Mouse (Mus musculus) embryo, embryonic 10 days (tissue): ENCODE results near the gene Zmat3.
A peak's percentile ranks its signal among the peaks of the same experiment; 100 is the strongest.

Source experiments
- DNase-seq: peaks from one replicate; pipeline ENCODE4 v3.0.0-alpha.2; 2015; ENCODE audit warnings: low spot score

The Zmat3 gene

DNA sequence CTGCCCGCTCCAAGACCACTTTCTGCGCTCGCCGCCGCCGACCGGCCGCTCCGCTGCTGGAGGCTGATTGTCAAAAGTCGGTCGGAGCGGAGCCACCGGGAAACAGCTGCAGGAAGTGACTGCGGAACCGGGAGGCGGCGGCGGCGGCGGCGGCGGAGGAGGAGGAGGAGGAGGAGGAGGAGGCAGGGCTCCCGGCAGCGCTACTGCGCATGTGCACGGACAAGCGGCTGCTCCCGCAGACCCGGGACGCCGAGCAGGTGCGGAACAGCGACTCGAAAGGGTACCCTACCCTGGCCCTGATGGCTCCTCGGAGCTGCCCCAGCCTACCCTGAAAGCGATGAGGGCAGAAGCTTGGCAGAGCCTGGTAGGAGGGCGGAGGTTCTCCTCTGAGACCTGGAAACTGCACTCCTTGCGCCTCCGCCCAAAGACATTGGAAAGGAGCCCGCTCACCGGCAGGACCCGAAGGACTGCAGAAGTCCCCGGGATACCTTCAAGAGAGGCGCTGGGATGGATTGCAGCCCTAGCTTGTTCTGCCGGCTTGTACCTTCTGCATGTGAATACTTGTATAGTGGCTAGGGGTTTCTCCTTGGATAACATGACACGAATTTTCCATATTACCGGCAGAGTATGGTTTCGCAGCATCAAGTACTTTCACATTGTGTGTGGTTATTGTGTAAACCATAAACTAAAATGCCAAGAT, at the start of gene Zmat3:
Gene Zmat3, minus strand, starts transcription at position 469 of the 700 bp plus-strand sequence.
- DNase-seq: peak; percentile 84

DNA sequence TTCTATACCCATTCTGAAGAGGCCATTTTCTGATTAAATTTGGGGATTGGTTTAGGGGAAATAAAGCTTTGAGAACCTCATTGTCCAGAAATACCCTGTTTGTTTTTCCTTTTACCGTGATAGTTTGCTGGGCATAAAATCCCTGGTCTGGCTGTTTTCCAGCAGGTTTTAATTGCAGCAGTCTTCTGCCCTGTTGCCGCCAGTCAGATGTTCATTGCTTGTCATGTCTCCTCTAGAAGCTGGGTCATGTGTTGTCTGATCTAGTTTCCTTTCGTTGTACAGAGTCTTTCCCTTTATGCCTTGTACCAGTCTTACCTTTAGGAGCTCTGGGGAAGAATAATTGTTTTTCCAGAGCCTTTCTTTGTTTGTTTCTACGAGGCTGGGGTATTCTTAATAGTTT, 48.6 kb upstream of the Zmat3 start:
- DNase-seq: no peak

DNA sequence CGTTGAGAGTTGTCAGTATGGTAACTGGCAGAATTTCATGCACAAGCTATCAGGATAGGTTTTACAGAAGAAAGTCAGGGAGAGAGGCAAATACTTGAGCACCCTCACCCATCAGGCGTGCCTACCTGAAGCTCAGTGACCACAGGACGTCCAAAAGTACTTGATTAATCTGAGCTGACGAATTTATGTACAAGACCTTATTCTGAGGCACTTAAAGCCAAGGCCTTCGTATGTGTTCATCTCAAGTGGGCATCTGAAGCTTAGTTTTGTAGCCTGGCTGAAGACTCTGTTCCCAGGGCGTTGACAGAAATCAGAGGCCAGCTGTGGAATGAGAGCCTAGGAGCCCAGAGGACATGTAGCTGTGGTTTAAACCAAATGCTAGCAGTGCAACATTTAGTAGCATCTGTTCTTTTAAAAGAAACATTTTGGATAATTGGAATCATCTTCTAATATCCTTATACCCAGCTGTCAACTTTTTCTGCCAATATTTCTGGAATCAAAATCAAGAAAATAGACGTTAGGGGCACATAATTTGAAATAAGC, 46.8 kb upstream of the Zmat3 start:
- DNase-seq: no peak

DNA sequence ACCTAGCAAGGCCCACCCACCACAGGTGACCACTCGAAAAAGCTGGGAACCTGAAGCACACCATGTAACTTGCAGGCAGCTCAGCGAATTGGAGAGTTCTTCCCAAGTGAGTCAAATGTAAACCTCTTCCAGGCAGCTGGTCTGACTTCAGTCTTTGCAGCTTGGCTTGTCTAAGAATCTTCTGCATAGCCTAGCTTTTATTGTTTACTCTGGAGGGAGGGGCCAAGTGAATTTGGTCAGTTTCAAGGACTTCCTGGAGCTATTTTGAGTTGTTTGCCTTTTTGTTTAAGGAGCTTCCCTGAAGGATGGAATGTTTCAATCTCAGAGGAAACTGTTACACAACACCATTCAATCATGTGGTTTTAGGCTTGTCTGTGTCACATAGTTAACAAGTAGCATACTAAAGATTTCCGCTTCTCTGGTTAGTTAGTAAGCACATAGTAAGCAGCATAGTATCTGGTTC, 43.0 kb upstream of the Zmat3 start:
- DNase-seq: no peak

DNA sequence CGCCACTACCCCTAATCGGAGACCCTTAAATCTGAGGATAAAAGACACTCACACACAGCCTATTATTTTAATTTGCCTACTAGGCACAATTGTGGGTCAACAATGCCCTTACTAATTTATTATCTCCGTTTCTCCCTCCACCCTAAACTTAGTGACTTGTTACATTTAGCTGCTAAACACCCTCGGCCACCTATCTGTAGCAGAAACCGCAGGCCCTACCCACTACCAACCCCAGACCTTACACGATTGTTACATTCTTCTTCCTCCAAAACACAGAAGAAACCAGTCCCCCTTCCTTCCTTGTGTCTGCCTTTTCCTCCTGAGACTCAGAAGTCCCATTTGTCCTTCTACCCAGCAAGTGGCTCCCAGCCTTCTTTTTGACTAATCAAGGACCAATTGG, 41.0 kb upstream of the Zmat3 start:
- DNase-seq: no peak

DNA sequence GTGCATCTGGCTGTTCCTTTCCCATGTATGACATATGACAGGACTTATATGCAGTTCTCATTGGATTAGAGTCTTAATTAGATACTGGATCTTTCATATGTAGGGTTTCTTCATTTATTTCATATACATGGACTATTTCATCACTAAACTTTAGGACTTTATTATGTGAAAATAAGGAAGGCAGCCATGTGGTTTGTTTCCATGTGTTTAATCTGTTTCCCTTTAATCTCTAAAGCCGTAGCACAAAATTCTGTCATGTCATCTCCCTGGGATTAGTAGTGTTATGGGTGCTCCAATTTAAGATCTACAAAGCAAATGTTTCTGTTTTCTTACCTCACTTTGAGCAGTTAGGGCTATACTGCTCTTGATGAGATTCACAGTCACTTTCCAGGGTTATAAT, 39.9 kb upstream of the Zmat3 start:
- DNase-seq: no peak

DNA sequence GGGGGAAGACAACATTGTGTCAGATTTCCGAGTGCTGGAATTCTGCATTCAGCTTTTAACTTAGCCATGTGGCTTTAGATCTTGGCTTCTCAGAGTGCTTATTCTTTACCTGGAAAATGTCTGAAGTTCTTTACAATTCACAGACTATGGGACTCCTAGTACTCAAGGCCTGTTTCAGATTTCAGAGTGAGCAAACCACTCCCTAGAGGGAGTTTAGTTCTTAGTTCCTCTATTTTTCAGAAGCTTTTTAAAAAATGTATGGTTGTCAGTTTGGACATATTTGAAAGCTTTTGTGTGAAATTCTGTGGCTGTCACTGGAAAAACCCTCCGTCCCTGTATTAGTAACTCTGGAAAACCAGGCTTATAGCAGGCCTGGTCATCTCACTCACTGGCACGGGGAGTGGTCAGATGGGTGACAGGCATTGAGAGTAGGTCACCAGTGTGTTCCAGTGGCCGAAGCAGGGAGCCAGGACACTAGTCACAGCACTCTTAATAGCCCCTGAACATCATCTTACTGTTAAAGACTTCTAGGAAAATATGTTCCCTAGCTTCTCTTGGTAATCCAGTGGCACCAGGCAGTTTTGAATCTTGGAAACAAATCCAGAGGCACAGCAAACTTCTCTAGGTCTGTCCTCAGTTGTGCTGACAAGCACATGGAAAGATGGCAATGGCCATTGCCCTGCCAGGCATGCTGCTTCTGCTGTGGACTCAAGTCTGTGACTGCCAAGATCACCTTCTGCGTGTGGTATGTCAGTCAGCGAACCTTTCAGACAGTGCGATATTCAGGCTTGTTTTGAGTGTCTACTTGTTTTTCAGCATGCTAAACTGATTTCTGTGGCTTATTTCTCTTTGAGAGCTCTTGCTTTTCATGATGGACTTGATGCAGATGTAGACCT, 37.4 kb upstream of the Zmat3 start:
- no peak for DNase-seq

DNA sequence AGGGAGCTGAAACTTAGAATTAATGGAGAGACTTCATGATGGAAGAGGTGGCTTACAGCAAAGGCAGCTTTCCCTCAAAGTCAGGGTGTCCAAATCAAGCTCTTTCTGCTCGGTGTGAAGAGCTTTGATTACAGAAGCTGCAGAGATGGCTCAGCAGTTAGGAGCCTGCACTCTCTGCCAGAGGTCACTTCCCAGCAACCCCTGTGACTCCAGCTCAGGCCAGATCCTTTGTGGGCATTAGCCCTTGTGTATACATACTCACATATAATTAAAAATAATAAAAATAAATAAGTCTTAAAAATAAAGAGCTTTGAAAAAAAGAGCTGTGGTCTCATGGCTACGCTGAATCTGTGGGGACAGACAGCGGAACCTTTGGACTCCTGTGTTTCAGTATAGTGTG, 35.8 kb upstream of the Zmat3 start:
- no peak for DNase-seq

DNA sequence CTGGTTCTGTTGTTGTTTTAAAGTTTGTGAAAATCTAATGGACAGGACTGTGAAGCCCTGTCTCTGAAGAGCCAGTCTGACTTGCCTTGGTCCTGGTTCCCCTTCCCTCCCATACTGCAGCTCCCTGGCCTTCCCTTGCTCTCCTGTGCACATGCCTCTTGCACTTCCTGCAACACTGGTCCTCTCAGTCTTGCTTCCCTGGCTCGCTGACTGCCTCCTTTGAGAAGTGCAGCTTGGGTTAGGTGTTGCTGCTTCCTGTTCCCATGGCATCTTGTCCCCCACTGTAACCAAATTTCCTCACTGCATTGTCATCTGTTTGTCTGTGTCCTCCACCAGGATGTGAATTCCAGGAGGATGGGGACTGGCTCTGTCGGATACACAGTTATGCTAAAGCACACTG, 34.1 kb upstream of the Zmat3 start:
- peak; percentile 20 for DNase-seq

DNA sequence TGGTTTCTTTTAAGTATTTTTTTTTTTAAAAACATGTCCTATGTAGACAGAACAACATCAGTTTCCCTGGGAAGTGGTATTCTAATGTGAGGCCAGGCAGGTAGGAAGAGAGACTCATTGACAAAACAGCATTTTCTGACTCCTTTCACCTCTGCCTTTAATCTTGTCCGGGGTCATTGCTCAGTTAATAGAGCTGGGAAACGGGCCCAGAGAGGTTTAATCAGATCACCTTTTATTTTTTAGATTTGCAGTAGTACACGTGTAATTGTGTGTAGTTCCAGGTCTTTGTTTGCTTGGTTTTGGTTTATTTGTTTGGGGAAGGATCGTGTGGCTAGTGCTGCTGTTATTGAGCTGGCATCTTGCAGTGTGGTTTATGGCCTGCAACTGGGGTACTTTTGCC, 33.6 kb upstream of the Zmat3 start:
- no peak for DNase-seq

DNA sequence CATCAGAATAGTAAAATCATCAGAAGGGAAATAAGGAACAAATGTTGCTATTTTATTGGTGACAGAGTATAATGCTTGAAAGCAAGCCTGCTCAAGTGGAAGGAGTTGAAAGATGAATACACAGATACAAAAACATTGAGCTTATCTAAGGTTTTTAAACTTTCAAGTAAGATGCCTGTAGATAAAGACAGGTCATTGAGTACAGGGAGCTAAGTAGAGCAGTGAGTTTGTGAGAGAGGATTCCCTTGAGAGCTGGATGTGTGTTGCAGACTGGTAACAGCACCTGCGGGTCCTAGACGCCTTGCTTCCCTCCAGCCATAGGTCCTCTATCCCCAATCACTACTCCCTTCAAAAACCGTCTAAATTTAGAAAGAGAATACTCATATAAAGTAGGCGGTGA, 32.8 kb upstream of the Zmat3 start:
- DNase-seq: peak; percentile 27

DNA sequence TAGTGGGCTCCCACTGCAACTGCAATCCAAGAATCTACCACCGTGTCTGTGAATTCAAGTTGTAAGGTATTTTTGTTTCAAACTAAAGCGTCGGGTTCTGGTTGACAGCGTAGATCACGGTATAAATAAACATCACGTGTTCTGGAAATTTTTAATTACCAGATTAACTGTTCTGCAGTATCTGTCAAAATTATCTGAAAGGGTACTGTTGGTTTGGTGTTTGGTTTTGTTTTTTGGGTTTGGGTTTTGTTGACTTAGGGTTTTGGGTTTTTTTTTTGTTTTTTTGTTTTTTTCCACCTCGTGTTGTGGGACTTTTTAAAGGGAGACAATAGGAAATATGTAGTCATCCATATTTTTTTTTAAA, 32.3 kb upstream of the Zmat3 start:
- DNase-seq: no peak

DNA sequence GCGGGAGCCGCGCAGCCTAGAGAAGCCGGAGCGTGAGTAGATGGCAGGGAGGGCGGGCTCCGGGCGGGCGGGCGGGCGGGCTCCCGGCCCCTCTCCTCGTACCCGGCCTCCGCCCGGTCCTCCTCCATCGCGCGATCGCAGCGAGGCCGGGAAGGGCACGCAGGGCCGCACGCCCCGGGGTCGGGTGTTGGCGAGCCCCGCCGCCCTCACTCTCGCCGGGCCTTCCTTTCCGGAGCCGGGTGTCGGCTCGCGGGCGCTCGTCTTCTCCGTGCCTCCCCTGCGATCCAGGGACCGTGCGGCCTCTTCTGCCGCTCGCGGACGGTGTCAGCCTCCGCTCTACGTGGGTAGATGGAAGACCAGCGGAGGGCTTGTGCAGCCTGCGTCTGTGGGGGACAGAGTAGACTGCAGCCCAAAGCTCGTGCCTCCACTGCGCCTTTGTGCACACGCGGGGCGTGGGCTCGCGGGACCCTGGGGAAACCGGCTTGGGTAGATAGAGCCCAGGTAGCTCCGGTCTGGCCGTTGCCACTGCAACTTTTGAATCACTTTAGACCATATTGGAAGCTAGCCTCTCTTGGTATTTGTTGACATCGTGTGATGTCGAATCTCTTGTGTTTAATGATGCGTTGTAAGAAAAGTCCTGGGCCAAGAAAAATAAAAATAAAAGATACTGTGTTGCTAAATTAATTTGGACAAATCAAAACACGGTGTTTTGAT, 31.8 kb upstream of the Zmat3 start, which contains the start of gene Pik3ca:
Gene Pik3ca, plus strand, starts transcription at position 211 of the 714 bp plus-strand sequence.
- peak; percentile 68 for DNase-seq

DNA sequence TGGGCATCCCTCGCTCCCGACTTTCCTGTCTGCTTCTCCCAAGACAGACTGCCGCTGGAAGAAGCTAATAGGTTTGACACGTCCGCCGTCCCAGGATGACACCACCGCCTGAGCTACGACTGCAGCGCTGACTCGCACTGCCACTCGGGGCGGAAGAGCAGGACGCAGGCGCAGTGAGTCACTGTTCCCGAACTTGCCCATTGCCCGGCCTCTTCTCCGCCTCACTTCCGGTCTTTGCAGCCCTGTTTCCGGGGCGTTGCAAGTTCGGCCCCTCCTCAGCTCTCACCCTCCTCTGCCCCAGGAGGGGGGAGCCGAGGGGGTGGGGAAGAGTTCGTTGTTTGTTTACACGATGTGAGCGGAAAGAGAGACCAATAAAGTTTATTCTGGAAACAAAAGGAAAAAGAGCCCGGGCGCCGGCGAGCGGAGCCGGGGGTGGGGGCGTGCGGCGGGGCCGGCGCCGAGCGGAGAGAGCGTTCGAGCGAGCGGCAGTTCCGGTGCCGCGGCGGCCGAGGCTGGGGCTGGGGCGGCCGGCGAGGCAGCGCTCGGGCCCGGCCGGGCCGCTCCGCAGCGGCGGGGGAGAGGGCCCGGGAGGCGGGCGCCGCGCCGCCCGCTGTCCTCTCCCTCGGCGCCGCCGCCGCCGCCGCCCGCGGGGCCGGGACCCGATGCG, 31.1 kb upstream of the Zmat3 start:
- peak; percentile 99 for DNase-seq

DNA sequence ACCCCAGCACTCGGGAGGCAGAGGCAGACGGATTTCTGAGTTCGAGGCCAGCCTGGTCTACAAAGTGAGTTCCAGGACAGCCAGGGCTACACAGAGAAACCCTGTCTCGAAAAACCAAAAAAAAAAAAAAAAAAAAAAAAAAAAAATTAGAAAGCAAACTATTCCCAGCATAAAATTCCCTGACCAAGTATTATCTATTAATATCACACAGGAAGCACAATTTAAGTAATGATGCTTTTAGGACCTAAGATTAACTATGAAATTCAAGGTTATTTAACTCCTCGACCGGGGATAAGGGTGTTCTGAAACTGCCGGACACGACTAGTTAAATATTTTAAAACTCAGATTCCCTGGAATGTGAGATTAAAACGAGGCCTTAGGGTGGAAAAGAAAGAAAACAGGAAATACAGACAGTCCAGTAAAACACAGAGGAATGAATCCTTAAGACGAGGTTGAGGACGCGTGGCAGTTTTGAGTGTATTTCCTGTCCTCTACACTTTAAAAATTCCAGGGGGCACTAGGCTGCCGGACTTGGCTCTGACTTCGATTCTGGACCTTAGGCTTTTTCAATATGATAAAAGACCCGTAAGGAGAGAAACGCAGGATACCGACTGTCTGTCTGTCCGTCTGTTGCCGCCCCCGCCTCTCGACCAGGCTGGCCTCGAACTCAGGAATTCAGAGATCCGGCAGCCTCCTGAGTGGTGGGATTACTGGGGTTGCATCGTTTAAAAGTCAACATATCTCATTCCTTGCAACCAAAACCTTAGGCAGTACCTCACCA, 30.1 kb upstream of the Zmat3 start:
- peak; percentile 39 for DNase-seq

DNA sequence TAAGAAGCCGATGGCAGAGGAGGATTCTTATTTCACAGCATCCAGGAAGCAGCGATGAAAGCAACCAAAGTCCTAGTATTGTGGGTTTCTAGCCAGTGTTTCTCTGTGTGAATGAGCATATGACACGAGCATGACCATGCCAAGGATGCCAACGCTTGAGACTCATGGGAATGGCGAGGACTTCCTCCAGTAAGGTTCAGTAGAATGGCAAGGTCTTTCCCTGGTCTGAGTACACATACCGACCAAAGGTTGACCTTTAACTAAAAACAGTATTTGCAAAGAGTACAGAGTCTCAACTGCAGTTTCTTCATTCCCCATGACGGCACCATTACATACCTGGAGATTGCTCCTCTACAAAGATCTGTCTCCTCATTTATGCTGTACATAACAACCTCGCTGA, 28.2 kb upstream of the Zmat3 start:
- DNase-seq: no peak

DNA sequence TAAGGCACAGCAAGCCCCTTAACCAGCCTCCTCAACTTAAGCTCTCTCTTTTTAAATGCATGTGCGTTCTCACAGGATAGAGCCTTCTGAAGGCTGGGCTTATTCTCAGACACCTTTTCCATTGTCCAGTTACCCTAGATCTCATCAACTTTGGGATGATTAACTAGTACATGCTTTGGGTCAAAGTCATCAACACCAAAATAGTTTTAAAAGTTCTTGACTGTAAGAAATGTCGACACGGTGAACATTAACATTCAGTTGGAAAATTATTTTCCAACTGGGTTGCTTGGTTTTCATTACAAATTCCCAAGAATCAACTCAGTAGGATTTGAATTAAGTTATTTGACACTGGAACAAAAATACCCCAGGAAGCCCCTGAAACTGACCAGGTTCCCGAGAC, 27.0 kb upstream of the Zmat3 start:
- DNase-seq: no peak

DNA sequence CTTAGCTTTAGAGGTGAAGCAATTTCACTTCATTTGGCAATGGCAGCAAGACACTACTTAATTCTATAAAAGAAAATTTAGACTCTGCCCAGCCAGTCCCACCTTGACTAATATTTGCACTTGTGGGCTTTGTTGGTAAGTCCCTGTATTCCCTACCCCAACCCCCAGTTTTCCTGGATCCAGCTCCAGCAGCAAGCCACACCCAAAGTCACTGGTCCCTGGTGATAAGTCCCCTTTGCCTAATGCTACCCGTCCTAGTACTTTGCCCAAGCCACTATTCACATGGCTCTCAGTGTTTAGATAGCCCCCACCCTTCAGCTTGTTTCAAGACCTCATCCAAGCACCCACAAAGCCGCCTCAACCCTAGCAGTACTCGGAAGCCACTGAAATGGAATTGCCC, 15.7 kb upstream of the Zmat3 start:
- DNase-seq: no peak

DNA sequence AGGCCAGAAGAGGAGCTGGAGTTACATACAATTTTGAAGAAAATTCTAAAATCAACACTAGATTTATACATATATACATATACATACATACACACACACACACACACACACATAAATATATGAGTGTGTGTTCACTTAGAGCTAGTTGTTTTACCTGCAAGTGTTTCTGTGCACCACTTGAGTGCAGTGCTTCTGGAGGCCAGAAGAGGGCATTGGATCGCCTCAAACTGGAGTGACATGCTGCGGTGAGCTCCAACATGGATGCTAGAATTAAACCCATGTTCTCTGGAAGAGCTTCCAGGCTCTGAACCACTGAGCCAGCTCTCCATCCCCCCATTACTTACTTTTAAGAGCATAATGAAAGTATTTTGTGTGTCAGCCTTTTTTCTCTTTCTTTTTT, 14.1 kb upstream of the Zmat3 start:
- DNase-seq: peak; percentile 35

DNA sequence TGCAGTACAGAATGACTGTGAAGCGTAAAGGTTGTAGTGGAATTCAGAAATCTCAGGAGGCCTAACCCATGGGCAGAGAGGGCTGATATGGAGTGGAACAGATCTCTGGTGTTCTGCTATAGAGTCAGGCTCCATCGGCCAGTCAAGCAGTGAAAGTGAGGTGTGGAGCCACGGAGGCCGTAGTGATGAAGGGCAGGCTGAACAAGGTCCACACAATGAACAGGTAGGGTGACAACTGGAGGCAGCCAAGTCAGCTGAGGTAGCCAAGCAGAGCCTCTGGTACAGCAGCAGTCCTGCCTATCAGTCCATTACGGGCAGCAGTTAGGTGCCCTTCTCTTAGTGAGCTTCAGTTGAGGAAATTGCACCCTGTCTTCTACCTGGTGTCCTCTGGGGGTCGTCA, 7.4 kb upstream of the Zmat3 start:
- DNase-seq: no peak

DNA sequence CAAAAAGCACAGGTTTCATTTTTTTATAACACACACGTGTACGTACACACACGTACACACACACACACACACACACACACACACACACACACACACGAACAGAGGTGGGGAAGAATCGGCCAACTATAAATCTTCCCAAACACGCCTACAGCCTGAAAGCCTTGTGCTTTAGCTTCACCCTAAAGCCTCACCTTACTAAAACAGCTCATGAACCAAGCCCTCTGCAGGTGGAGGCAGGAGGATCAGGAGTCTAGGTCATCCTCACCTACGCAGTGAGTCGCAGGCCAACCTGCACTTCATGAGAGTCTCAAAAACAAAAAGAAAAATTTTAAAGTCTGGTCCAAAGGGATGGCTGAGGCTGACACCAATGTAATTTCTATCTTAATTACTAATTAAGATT, 6.7 kb upstream of the Zmat3 start:
- DNase-seq: no peak
